Mouse (Mus musculus): ENCODE data around the gene Fgfr2. TPM values are rescaled to one million over a fixed set of nuclear protein-coding genes. Genes with fewer than 3 reads are reported as not detected.

Gene Fgfr2
- polyA plus RNA-seq, 1 experiment from 2014 or later = 33.9 TPM

- H3K4me2 ChIP-seq = no peak overlapping the region
- no peak overlapping the region for H3K9ac ChIP-seq
- no peaks in the 10 kb centered on the region for H3K9me3 ChIP-seq
- H3K27me3 ChIP-seq = no peaks in the 10 kb centered on the region
- 81% methylated on average over 2 of the region's 2 CpGs for WGBS
- no peak overlapping the region for H3K4me3 ChIP-seq
- H3K36me3 ChIP-seq = no peaks in the 10 kb centered on the region
- H3K4me1 ChIP-seq (replicated peaks) = no peaks in the 10 kb centered on the region
- no peak for ATAC-seq (ENCODE audit: low FRiP score)
- no peak overlapping the region for H3K27ac ChIP-seq
Observed at GRCm38 (mm10) chr7:131331688-131332087, 1791.5 kb downstream of the Fgfr2 start.

DNA sequence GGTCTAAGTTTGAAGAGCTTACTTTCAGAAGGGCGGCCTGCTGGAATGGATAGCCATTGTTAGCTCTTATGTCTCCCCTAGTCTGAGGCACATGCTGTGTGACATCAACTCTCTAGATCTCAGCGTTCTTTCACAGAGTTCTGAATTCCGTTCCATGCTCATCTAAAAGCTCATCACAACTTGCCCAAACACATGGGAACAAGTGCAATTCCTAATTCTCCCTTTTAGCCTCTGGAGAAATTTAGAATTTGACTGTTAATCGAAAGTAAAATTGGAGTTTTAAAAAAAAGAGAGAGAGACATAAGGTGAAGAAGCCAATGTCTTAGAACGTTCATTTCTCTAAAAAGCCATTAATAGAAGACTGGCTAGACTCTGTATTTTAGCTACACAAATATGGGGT, 1793.7 kb downstream of the Fgfr2 start, which contains the start of gene Fam24b:
Gene Fam24b (minus strand): TSS at position 101 of the 400 bp plus-strand sequence.
- Histone ChIP-seq H3K4me3 (no peak within 1 kb of the TSS), H3K4me1 (replicated peaks) (no peaks in the 10 kb centered on the region), H3K9ac (no peak within 1 kb of the TSS), H3K27me3 (no peaks in the 10 kb centered on the region), H3K36me3 (no peaks in the 10 kb centered on the region), H3K27ac (no peak within 1 kb of the TSS), H3K9me3 (no peaks in the 10 kb centered on the region), H3K4me2 (no peak within 1 kb of the TSS)
- ATAC-seq (ENCODE audit: low FRiP score) = no peak
- 92% methylated on average over 5 of the region's 5 CpGs for WGBS

DNA sequence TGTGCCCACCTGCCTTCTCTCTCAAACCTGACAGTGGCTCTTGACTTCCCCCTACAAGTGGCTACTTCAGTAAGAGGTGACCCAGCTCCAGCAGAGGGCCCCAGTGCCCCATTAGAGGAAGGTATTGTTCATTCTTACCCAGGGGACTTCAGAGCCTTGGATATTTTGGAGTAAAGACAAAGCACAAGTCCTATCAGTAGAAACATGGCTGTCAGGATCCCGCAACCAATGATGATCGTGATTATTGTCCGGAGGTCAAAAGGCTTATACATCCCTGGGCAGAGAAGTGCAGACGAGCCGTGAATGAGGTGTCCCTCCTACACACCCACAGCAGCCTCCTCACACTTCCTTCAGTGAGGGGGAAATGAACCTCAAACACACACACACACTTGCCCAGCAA, 1796.1 kb downstream of the Fgfr2 start:
- Histone ChIP-seq H3K4me3 (no peak overlapping the region), H3K4me2 (no peak overlapping the region), H3K4me1 (replicated peaks) (no peaks in the 10 kb centered on the region), H3K27me3 (no peaks in the 10 kb centered on the region), H3K36me3 (no peaks in the 10 kb centered on the region), H3K9me3 (no peaks in the 10 kb centered on the region), H3K9ac (no peak overlapping the region), H3K27ac (no peak overlapping the region)
- WGBS = 85% methylated on average over 5 of the region's 5 CpGs
- ATAC-seq (ENCODE audit: low FRiP score) = no peak

DNA sequence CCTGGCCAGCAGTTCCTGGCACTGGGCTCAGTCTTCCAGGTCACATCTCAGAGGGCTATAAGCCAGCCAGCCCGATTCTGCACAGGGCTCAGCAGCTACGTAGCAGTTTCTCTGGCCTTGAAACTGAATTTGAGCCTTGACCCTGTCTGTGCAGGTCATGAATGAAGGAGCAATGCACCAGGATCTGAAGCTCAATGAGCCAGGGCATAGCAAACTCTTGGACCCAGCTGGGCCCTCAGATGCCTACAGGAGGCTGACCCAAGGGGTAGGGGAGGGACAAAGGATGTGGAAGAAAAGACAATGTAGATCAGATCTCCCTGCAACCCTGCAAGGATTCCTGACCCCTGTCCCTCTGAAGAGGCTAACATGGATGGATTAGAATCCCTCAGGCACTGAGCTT, 1801.0 kb downstream of the Fgfr2 start, which contains the start of gene Cuzd1:
Gene Cuzd1 (minus strand): TSS at position 101 of the 400 bp plus-strand sequence.
- no peak within 1 kb of the TSS for H3K27ac ChIP-seq
- no peak within 1 kb of the TSS for H3K9ac ChIP-seq
- no peaks in the 10 kb centered on the region for H3K9me3 ChIP-seq
- no peaks in the 10 kb centered on the region for H3K36me3 ChIP-seq
- 82% methylated on average over 2 of the region's 2 CpGs for WGBS
- H3K27me3 ChIP-seq = no peaks in the 10 kb centered on the region
- no peak for ATAC-seq (ENCODE audit: low FRiP score)
- H3K4me1 ChIP-seq (replicated peaks) = no peaks in the 10 kb centered on the region
- H3K4me2 ChIP-seq = no peak within 1 kb of the TSS
- no peak within 1 kb of the TSS for H3K4me3 ChIP-seq

DNA sequence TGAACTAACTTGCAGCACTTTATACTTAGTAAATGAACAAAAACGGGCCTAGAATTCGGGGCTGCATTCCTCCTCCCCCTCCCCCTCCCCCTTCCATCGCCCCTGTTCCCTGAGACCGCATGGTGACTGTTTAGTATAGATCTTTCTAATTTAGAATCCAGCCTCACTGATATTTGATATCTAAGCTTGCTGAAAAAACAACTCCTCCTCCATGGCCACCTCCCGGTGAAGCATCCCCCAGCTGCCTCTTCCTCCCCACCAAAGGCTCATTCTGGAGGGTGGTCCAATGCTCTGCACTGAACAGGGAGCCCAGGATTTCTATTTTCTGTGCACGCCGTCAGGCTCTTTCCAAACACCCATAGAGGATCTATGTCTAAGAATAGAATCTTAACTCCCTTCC, 1804.8 kb downstream of the Fgfr2 start:
- ATAC-seq (ENCODE audit: low FRiP score) = no peak
- Histone ChIP-seq H3K27me3 (no peaks in the 10 kb centered on the region), H3K27ac (no peak overlapping the region), H3K4me2 (no peak overlapping the region), H3K4me3 (no peak overlapping the region), H3K36me3 (no peaks in the 10 kb centered on the region), H3K9me3 (no peaks in the 10 kb centered on the region), H3K9ac (no peak overlapping the region), H3K4me1 (replicated peaks) (no peaks in the 10 kb centered on the region)
- 88% methylated on average over 5 of the region's 7 CpGs for WGBS

DNA sequence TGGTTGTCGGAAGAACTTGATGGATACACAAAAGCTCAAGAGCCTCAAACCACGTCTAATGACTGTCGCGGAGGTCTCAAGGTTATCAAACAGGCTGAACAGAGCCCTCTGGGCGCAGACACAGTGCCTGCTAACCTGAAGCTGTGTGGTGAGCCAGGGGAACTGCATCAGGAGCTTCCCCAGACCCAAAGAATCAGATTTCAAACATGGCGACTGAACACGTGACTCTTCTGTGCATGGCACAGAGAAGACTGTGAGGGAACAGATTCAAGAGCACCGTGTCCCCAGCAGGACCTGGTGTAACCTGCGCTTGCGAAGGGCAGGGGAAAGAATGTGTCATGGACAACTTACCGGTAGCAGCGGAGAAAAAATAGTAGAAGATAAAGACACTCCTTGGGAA, 1805.6 kb downstream of the Fgfr2 start:
- Histone ChIP-seq H3K36me3 (no peaks in the 10 kb centered on the region), H3K27me3 (no peaks in the 10 kb centered on the region), H3K4me1 (replicated peaks) (no peaks in the 10 kb centered on the region), H3K9me3 (no peaks in the 10 kb centered on the region), H3K4me3 (no peak overlapping the region), H3K4me2 (no peak overlapping the region), H3K9ac (no peak overlapping the region), H3K27ac (no peak overlapping the region)
- WGBS = 78% methylated on average over 12 of the region's 12 CpGs
- ATAC-seq (ENCODE audit: low FRiP score) = no peak

GRCm38 (mm10) chr7:131314493-131314892, 1808.7 kb downstream of the Fgfr2 start:
- Histone ChIP-seq H3K9me3 (no peaks in the 10 kb centered on the region), H3K4me2 (no peak overlapping the region), H3K36me3 (no peaks in the 10 kb centered on the region), H3K4me3 (no peak overlapping the region), H3K4me1 (replicated peaks) (no peaks in the 10 kb centered on the region), H3K27me3 (no peaks in the 10 kb centered on the region), H3K9ac (no peak overlapping the region), H3K27ac (no peak overlapping the region)
- ATAC-seq (ENCODE audit: low FRiP score) = no peak
- WGBS = 86% methylated on average over 7 of the region's 7 CpGs

DNA sequence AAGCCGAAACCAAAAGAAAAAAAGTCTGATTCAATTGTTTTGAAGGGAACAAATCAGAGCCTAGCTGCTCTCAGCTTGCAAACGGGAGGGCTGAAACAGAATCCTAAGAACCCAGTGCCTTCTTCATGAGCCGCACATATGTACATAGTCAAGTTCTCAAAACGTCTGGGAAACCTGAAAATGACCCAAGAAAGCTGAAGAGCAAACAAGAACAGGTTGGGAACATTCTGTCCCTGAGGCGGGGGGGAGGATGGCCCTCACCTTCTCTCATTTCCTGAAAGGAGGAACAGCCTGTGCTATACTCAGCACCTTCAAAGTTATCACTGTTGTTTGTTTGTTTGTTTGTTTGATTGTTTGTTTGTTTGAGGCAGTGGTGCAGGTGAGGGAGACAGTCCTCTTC, 1816.4 kb downstream of the Fgfr2 start:
- Histone ChIP-seq H3K36me3 (no peaks in the 10 kb centered on the region), H3K9ac (no peak overlapping the region), H3K27me3 (no peaks in the 10 kb centered on the region), H3K9me3 (no peaks in the 10 kb centered on the region), H3K4me3 (no peak overlapping the region), H3K4me2 (no peak overlapping the region), H3K4me1 (replicated peaks) (no peaks in the 10 kb centered on the region), H3K27ac (no peak overlapping the region)
- 83% methylated on average over 5 of the region's 5 CpGs for WGBS
- ATAC-seq (ENCODE audit: low FRiP score) = no peak

- H3K9me3 ChIP-seq = no peaks in the 10 kb centered on the region
- no peaks in the 10 kb centered on the region for H3K27me3 ChIP-seq
- H3K4me1 ChIP-seq (replicated peaks) = no peaks in the 10 kb centered on the region
- no peak overlapping the region for H3K9ac ChIP-seq
- 78% methylated on average over 8 of the region's 8 CpGs for WGBS
- H3K4me2 ChIP-seq = no peak overlapping the region
- ATAC-seq (ENCODE audit: low FRiP score) = no peak
- no peaks in the 10 kb centered on the region for H3K36me3 ChIP-seq
- no peak overlapping the region for H3K4me3 ChIP-seq
- H3K27ac ChIP-seq = no peak overlapping the region
Observed at GRCm38 (mm10) chr7:131303340-131303739, 1819.8 kb downstream of the Fgfr2 start.

DNA sequence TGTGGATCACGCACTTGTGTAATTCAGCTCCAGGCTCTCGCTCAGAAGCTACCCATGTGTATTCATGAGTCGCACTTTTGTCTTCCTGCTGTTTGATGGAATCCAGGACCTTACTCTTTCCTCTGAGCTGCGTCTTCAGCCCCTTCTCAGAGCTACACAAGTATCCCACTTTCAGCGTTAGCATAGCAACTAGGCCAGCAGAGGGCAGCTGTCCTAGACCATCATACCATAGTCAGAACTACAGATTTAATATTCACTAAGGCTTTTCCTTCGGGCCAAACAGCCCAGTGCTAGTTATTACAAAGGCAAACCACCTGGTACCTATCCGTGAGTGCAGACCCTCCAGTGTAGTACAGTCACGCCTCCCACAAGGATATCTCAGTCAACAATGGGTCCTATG, 1826.0 kb downstream of the Fgfr2 start:
- Histone ChIP-seq H3K4me2 (no peak overlapping the region), H3K27ac (no peak overlapping the region), H3K36me3 (no peaks in the 10 kb centered on the region), H3K27me3 (no peaks in the 10 kb centered on the region), H3K9me3 (no peaks in the 10 kb centered on the region), H3K4me1 (replicated peaks) (no peaks in the 10 kb centered on the region), H3K9ac (no peak overlapping the region), H3K4me3 (no peak overlapping the region)
- WGBS = 79% methylated on average over 8 of the region's 8 CpGs
- ATAC-seq (ENCODE audit: low FRiP score) = no peak

DNA sequence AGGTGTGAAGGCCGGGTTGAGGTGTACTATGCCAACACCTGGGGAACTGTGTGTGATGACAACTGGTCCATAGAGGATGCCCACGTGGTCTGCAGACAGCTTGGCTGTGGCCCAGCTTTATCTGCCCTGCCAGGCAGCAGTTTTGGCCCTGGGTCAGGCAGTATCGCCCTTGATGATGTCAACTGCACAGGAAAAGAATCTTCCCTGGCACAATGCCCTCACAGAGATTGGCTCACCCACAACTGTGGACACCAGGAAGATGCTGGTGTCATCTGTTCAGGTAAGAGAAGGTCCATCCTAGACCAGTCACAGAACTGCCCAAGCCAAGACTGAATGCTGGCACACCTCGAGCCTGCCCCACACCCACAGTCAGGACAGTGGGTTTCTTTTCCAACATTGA, 1857.3 kb downstream of the Fgfr2 start:
- WGBS = 87% methylated on average over 4 of the region's 4 CpGs

DNA sequence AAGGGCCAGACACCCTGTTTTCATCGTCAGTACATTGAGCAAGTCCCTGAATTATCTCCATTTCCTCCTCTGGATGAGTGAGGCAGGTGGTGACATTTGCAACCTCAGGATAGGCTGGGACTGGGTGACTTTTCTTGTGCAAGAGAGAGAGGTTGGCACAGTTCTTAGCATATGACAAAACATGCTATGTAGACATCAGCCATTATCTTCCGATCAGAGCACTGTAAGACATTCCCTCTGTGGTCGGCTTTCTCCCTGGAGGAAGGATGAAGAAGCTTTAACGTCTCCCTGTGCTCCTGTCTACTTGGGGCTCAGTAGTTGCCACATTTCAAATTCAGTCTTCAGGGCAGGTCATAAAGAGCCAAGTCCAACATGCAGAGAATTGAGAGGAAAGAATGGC, 1858.9 kb downstream of the Fgfr2 start:
- no peak for ATAC-seq (ENCODE audit: low FRiP score)
- Histone ChIP-seq H3K4me2 (no peak overlapping the region), H3K36me3 (no peaks in the 10 kb centered on the region), H3K9ac (no peak overlapping the region), H3K27ac (no peak overlapping the region), H3K9me3 (no peaks in the 10 kb centered on the region), H3K4me3 (no peak overlapping the region), H3K4me1 (replicated peaks) (no peaks in the 10 kb centered on the region), H3K27me3 (no peaks in the 10 kb centered on the region)
- WGBS = 91% methylated on average over 4 of the region's 4 CpGs

More for the DNA sequence above, 1857.3 kb downstream of the Fgfr2 start:
- no peak for ATAC-seq (ENCODE audit: low FRiP score)
- Histone ChIP-seq H3K9me3 (no peaks in the 10 kb centered on the region), H3K4me3 (no peak overlapping the region), H3K4me2 (no peak overlapping the region), H3K36me3 (no peaks in the 10 kb centered on the region), H3K9ac (no peak overlapping the region), H3K4me1 (replicated peaks) (no peaks in the 10 kb centered on the region), H3K27me3 (no peaks in the 10 kb centered on the region), H3K27ac (no peak overlapping the region)

DNA sequence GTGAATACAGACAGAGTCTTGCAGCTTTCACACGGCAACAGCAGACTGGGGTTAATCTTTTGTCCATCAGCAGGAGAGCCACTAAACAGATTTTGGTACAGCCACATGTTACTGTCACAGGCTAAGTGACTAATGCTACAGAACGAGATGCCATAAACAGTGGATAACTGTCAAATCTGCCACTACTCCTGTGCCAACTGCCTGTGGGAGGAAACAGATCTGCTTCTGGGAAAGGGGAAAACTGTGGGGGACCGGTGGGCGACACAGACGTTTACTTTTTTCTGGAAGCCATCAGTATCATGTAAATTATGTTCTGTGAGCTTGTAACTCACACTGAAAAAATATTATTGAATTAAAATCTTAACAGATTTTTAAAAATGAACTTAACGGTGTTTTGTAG, 1862.2 kb downstream of the Fgfr2 start:
- Histone ChIP-seq H3K27me3 (no peaks in the 10 kb centered on the region), H3K4me2 (no peak overlapping the region), H3K27ac (no peak overlapping the region), H3K4me3 (no peak overlapping the region), H3K9me3 (no peaks in the 10 kb centered on the region), H3K9ac (no peak overlapping the region), H3K36me3 (no peaks in the 10 kb centered on the region), H3K4me1 (replicated peaks) (no peaks in the 10 kb centered on the region)
- no peak for ATAC-seq (ENCODE audit: low FRiP score)
- WGBS = 69% methylated on average over 6 of the region's 6 CpGs

- Histone ChIP-seq H3K9me3 (no peaks in the 10 kb centered on the region), H3K4me2 (no peak overlapping the region), H3K9ac (no peak overlapping the region), H3K27me3 (no peaks in the 10 kb centered on the region), H3K4me1 (replicated peaks) (no peaks in the 10 kb centered on the region), H3K36me3 (no peaks in the 10 kb centered on the region), H3K27ac (no peak overlapping the region), H3K4me3 (no peak overlapping the region)
- ATAC-seq (ENCODE audit: low FRiP score) = no peak
- WGBS = 83% methylated on average over 1 of the region's 1 CpGs
Observed at GRCm38 (mm10) chr7:131257309-131257708, 1865.8 kb downstream of the Fgfr2 start.
